Mouse (Mus musculus) neural tube, embryonic 11.5 days (tissue): ENCODE measurements around the gene Carhsp1. TPM values are rescaled to one million over a fixed set of nuclear protein-coding genes. Genes with fewer than 3 reads are reported as not detected.
A peak's percentile ranks its signal among the peaks of the same experiment; 100 is the strongest.

Source experiments
- ATAC-seq: fragments of 200-750 bp; cut with Nextera tagmentation; 2 replicates; pipeline ENCODE4 v1.8.0; 2017; ENCODE audit warnings: moderate number of reproducible peaks, mild to moderate bottlenecking, moderate TSS enrichment, moderate library complexity; ENCODE audit not compliant: insufficient read depth, low FRiP score, low TSS enrichment
- DNase-seq: peaks from one replicate; pipeline ENCODE4 v3.0.0-alpha.2; 2015; ENCODE audit warnings: low spot score
- H3K27ac ChIP-seq: fragments of 300-500 bp; sonication (generic); 2 replicates; pipeline ENCODE4 v1.5.1; 2014; ENCODE audit warnings: low read depth, mild to moderate bottlenecking, low read length
- H3K27me3 ChIP-seq: fragments of 300-500 bp; sonication (generic); 2 replicates; pipeline ENCODE4 v1.6.1; 2014; ENCODE audit warnings: mild to moderate bottlenecking, low read length, mixed read lengths; ENCODE audit not compliant: control insufficient read depth, insufficient read depth
- H3K36me3 ChIP-seq: fragments of 300-500 bp; sonication (generic); 2 replicates; pipeline ENCODE4 v1.6.1; 2014; ENCODE audit warnings: mild to moderate bottlenecking, low read length, moderate library complexity, mixed read lengths; ENCODE audit not compliant: control insufficient read depth, insufficient read depth
- H3K4me1 ChIP-seq: fragments of 300-500 bp; sonication (generic); 2 replicates; pipeline ENCODE4 v1.6.1; 2014; ENCODE audit warnings: low read length, mixed read lengths; ENCODE audit not compliant: control insufficient read depth, insufficient read depth
- H3K4me2 ChIP-seq: fragments of 300-500 bp; sonication (generic); 2 replicates; pipeline ENCODE4 v1.6.1; 2014; ENCODE audit warnings: low read depth, mild to moderate bottlenecking, moderate library complexity
- H3K4me3 ChIP-seq: fragments of 300-500 bp; sonication (generic); 2 replicates; pipeline ENCODE4 v1.5.1; 2014; ENCODE audit warnings: low read depth, low read length
- H3K9ac ChIP-seq: fragments of 300-500 bp; sonication (generic); 2 replicates; pipeline ENCODE4 v1.6.1; 2014; ENCODE audit warnings: mild to moderate bottlenecking, low read length
- H3K9me3 ChIP-seq: fragments of 300-500 bp; sonication (generic); 2 replicates; pipeline ENCODE4 v1.6.1; 2016; ENCODE audit warnings: low read length; ENCODE audit not compliant: control insufficient read depth
- WGBS: fragments of 180-500 bp; shearing (Covaris S2); extraction: QIAGEN DNeasy Blood & Tissue Kit; methylation state at CpG from one replicate; pipeline ENCODE4 v1.1.7; 2014; 5-methylcytosine and 5-hydroxymethylcytosine counted together
- polyA plus RNA-seq: library from polyadenylated mRNA; unstranded; fragments of >200 nt; fragmentation: Nextera tagmentation; extraction: Ambion mirVana; gene quantifications from 2 replicates; pipeline ENCODE4 v1.2.1, GENCODE M21; 2014

The Carhsp1 gene
- 72.8 and 78.4 TPM in 2 replicates for polyA plus RNA-seq

DNA sequence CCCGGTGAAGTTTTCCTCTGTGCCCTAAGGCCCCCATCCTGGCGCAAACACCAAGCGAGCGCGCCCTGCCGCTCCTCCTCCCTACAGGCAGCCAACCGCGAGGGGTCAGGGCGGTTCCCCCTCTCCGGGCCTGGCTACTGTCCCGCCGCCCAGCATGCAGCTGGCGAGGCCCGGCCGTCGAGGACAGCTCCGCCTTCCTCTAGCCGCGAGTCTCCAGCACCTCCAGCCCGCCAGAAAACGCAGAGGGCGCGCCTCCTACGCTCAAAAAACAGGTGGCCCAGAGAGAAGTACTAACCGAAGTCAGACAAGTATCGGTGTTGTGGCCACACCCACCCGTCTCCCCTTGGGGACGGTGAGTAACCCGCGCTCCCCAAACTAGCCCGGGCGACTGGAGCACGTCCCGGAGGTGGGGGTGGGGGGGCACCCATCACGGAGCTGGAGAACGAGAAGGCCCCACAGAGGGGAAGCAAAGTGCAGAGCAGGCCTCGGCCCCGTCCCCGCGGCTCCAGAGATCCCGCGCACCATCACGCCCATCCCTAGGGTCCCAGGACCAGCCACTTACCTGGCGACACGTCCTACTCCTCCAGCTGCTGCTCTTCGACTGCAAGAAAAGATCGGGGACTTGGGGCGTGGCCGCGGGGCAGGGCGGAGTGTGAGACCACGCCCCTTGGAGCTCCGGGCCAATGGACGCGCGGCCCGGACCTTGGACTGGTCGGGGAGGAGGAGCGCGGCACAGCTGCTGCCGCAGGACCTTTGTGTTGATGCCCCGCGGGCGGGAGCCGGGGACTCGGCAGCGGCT is at the start of gene Carhsp1:
TSS of gene Carhsp1 (minus strand) at position 605 of the 799 bp plus-strand sequence.
- under 1% methylated on average over 67 of the region's 67 CpGs for WGBS
- peak within 1 kb of the TSS; percentile 64 for H3K4me2 ChIP-seq
- no peaks in the 10 kb centered on the region for H3K36me3 ChIP-seq
- ATAC-seq = peak; percentile 89
- peaks cover 28% of the 10 kb centered on the region for H3K4me1 ChIP-seq
- no peaks in the 10 kb centered on the region for H3K9me3 ChIP-seq
- peak within 1 kb of the TSS; percentile 62 for H3K4me3 ChIP-seq
- DNase-seq = peak; percentile 97
- H3K27me3 ChIP-seq = 0 out of 2 replicates have a peak, but pooled peaks cover 5% of the 10 kb centered on the region
- H3K27ac ChIP-seq = peak within 1 kb of the TSS; percentile 31; the same call in 1 of the 2 replicates
- peak within 1 kb of the TSS; percentile 69 for H3K9ac ChIP-seq

- no peaks in the 10 kb centered on the region for H3K27me3 ChIP-seq
- H3K4me3 ChIP-seq = no peak overlapping the region
- no peak overlapping the region for H3K27ac ChIP-seq
- no peaks in the 10 kb centered on the region for H3K9me3 ChIP-seq
- no peak overlapping the region for H3K9ac ChIP-seq
- H3K4me1 ChIP-seq = no peaks in the 10 kb centered on the region
- no peak for DNase-seq
- ATAC-seq = no peak
- H3K4me2 ChIP-seq = no peak overlapping the region
- WGBS = 86% methylated on average over 4 of the region's 4 CpGs
- no peaks in the 10 kb centered on the region for H3K36me3 ChIP-seq
Measured at GRCm38 (mm10) chr16:8720447-8720846, 48.5 kb upstream of the Carhsp1 start.

GRCm38 (mm10) chr16:8717744-8718143 is 45.8 kb upstream of the Carhsp1 start:
- Histone ChIP-seq H3K36me3 (peaks cover 2% of the 10 kb centered on the region; the same call in 1 of the 2 replicates), H3K4me1 (no peaks in the 10 kb centered on the region), H3K9ac (no peak overlapping the region), H3K27ac (no peak overlapping the region), H3K4me3 (no peak overlapping the region), H3K9me3 (no peaks in the 10 kb centered on the region), H3K27me3 (no peaks in the 10 kb centered on the region), H3K4me2 (no peak overlapping the region)
- WGBS = 95% methylated on average over 10 of the region's 10 CpGs
- DNase-seq (no peak), ATAC-seq (no peak)

DNA sequence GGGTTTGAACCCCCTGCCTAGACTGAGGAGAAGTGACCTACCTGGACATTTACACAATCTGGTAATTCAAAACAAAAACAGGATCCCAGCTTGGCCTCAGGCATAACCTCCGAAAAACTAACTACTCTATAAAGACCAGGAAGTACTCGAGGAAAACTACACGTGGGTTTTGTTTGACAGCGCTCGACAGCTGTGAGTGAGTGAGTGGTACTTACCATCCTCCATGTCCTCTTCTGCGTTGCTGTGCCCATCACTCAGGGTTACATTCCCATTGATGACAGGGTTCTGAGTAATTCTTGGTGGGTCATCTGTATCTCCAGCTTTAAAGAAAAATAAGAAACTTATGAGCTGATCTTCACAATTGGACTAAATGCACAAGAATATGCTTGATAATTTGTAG is 44.3 kb upstream of the Carhsp1 start:
- no peaks in the 10 kb centered on the region for H3K27me3 ChIP-seq
- no peaks in the 10 kb centered on the region for H3K9me3 ChIP-seq
- H3K4me1 ChIP-seq = no peaks in the 10 kb centered on the region
- WGBS = 77% methylated on average over 6 of the region's 6 CpGs
- no peak overlapping the region for H3K4me3 ChIP-seq
- no peak overlapping the region for H3K4me2 ChIP-seq
- H3K27ac ChIP-seq = no peak overlapping the region
- peaks cover 2% of the 10 kb centered on the region; the same call in 1 of the 2 replicates for H3K36me3 ChIP-seq
- H3K9ac ChIP-seq = no peak overlapping the region
- ATAC-seq = no peak
- no peak for DNase-seq

DNA sequence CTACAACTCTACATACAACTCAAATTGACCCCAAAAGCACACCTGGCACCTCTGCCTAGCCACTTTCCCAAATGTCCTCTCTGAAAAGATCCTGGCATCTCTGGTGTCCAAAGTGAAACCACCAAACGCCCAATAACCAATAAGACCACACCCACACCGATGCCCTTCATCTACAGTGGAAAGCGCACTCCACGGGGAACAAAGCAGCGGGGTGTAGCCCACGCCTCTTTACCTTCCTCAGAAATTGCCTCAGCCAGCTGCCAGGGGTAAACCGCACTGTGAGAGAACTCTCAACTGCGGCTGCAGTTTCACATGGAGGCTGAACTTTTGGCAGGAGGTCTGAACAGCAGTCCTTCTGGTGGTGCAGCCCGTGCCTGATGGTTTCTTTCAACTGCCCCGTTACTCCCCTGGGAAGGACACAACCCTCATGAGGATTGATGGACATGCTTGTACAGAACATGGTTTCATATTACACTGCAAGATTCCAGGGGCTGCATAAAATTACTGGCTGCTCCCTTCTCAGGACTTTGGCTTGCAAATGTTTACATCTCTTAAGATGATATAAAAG is 43.6 kb upstream of the Carhsp1 start:
- Histone ChIP-seq H3K4me1 (no peaks in the 10 kb centered on the region), H3K9ac (no peak overlapping the region), H3K4me3 (no peak overlapping the region), H3K4me2 (no peak overlapping the region), H3K27me3 (no peaks in the 10 kb centered on the region), H3K27ac (no peak overlapping the region), H3K36me3 (peaks cover 4% of the 10 kb centered on the region; the same call in 1 of the 2 replicates), H3K9me3 (no peaks in the 10 kb centered on the region)
- 75% methylated on average over 10 of the region's 10 CpGs for WGBS
- DNase-seq (peak; percentile 21), ATAC-seq (no peak)

DNA sequence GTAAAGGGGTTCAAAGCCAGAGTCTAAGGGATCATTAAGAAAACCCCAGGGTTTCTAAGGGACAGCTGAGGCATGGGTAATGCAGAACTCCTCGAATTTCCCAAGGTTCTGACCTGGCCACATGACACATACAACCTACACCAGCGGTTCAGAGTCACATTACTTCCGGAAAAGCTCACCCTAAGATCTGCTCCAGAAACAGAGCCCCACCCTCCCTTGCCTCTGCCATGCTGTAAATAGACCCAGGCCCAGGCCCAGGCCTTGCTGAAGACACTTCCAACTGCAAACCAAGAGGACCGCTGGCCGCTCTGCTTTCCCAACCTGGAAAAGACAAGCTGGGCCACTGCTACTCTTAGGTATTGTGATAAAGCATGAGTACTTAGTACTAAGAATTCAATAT is 42.9 kb upstream of the Carhsp1 start:
- Histone ChIP-seq H3K9me3 (no peaks in the 10 kb centered on the region), H3K4me3 (no peak overlapping the region), H3K27ac (no peak overlapping the region), H3K36me3 (peaks cover 5% of the 10 kb centered on the region; the same call in 1 of the 2 replicates), H3K9ac (no peak overlapping the region), H3K4me1 (no peaks in the 10 kb centered on the region), H3K4me2 (no peak overlapping the region), H3K27me3 (no peaks in the 10 kb centered on the region)
- DNase-seq = no peak
- WGBS = 91% methylated on average over 5 of the region's 5 CpGs
- ATAC-seq = no peak

- DNase-seq = peak; percentile 33
- ATAC-seq = no peak
- Histone ChIP-seq H3K36me3 (peaks cover 20% of the 10 kb centered on the region), H3K4me1 (no peaks in the 10 kb centered on the region), H3K27ac (no peak overlapping the region), H3K27me3 (no peaks in the 10 kb centered on the region), H3K4me3 (no peak overlapping the region), H3K9ac (no peak overlapping the region), H3K9me3 (no peaks in the 10 kb centered on the region), H3K4me2 (no peak overlapping the region)
- 69% methylated on average over 9 of the region's 9 CpGs for WGBS
Measured at GRCm38 (mm10) chr16:8711998-8712397, 40.0 kb upstream of the Carhsp1 start.

DNA sequence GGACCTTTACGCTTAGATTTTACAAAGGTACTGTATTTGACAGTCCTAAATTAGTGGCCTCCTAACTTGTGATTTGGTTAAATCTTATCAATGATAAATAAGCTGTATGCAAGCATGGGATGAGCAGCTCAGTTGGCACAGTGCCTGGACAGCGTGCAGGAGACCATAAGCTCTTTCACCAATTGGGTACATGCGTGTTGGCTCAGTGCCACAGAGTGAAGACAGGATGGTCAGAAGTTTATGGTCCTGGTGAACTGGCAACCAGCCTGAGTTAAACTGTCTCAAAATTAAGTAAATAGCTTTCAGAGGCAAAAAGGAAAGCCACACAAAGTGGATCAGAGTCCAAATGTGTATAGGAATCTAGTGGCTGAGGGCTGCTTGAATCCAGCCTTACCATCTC is 28.6 kb upstream of the Carhsp1 start:
- peaks cover 36% of the 10 kb centered on the region for H3K36me3 ChIP-seq
- no peaks in the 10 kb centered on the region for H3K27me3 ChIP-seq
- 97% methylated on average over 3 of the region's 3 CpGs for WGBS
- no peak overlapping the region for H3K27ac ChIP-seq
- no peak overlapping the region for H3K9ac ChIP-seq
- ATAC-seq = no peak
- H3K4me3 ChIP-seq = no peak overlapping the region
- no peak overlapping the region for H3K4me2 ChIP-seq
- DNase-seq = no peak
- no peaks in the 10 kb centered on the region for H3K9me3 ChIP-seq
- H3K4me1 ChIP-seq = no peaks in the 10 kb centered on the region

DNA sequence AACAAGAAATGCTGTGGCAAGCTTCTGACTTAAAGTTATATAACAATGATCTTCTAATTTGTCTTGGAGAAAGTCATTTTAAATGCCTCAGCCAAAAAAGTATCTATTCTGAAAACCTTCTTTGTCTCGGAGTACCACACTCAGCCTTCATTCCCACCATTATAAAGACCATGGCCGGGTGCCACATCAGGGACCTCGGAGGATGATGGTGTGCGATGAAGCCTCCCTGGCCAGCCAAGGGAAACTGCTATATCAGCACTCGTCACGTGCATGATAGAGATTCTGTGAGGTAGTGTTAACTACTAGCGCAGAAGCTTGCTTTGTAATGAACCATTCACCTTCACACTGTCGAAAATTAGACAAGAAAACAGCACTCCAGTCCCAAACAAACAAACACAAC is 27.6 kb upstream of the Carhsp1 start:
- Histone ChIP-seq H3K4me3 (no peak overlapping the region), H3K27ac (no peak overlapping the region), H3K9ac (no peak overlapping the region), H3K9me3 (no peaks in the 10 kb centered on the region), H3K4me2 (no peak overlapping the region), H3K4me1 (no peaks in the 10 kb centered on the region), H3K36me3 (peaks cover 41% of the 10 kb centered on the region), H3K27me3 (no peaks in the 10 kb centered on the region)
- WGBS = 94% methylated on average over 8 of the region's 8 CpGs
- DNase-seq (no peak), ATAC-seq (no peak)
